Mouse (Mus musculus): ENCODE measurements around the gene Cyp2b19. TPM values are rescaled to one million over a fixed set of nuclear protein-coding genes. Genes with fewer than 3 reads are reported as not detected.

Cyp2b19 gene
- 0.07 TPM in 1 of 2 replicates, not detected in the other for polyA plus RNA-seq (2016; fragmentation: Nextera tagmentation; extraction: Ambion mirVana)

- WGBS, result 84% methylated on average over 2 of the region's 2 CpGs
- Histone ChIP-seq H3K4me1 (replicated peaks) (no peaks in the 10 kb centered on the region), H3K36me3 (no peaks in the 10 kb centered on the region), H3K4me3 (no peak within 1 kb of the TSS), H3K27ac (no peak within 1 kb of the TSS), H3K9me3 (peaks cover 27% of the 10 kb centered on the region; the same call in 1 of the 2 replicates), H3K27me3 (ENCODE audit: insufficient read depth, poor library complexity, severe bottlenecking) (no peaks in the 10 kb centered on the region)
- DNase-seq (ENCODE audit: low spot score), result no peak
These were observed at the start of gene Cyp2b19 for GRCm38 (mm10) chr7:26756842-26757241. Gene Cyp2b19, plus strand, starts transcription at chr7:26757142.

- H3K4me3 ChIP-seq, result no peak overlapping the region
- H3K9me3 ChIP-seq, result peaks cover 9% of the 10 kb centered on the region
- 90% methylated on average over 11 of the region's 11 CpGs for WGBS
- H3K4me1 ChIP-seq (replicated peaks), result no peaks in the 10 kb centered on the region
- DNase-seq (ENCODE audit: low spot score), result no peak
- no peak overlapping the region for H3K27ac ChIP-seq
- no peaks in the 10 kb centered on the region for H3K36me3 ChIP-seq
- no peaks in the 10 kb centered on the region for H3K27me3 ChIP-seq (ENCODE audit: insufficient read depth, poor library complexity, severe bottlenecking)
These were observed 45.9 kb upstream of the Cyp2b19 start for GRCm38 (mm10) chr7:26711061-26711460.

- no peaks in the 10 kb centered on the region for H3K4me1 ChIP-seq (replicated peaks)
- H3K36me3 ChIP-seq, result no peaks in the 10 kb centered on the region
- no peaks in the 10 kb centered on the region for H3K27me3 ChIP-seq (ENCODE audit: insufficient read depth, poor library complexity, severe bottlenecking)
- H3K27ac ChIP-seq, result no peak overlapping the region
- no peak for DNase-seq (ENCODE audit: low spot score)
- H3K9me3 ChIP-seq, result no peaks in the 10 kb centered on the region
- no peak overlapping the region for H3K4me3 ChIP-seq
These were observed 18.0 kb upstream of the Cyp2b19 start for GRCm38 (mm10) chr7:26738940-26739339.

GRCm38 (mm10) chr7:26743948-26744347 is 13.0 kb upstream of the Cyp2b19 start:
- Histone ChIP-seq H3K36me3 (no peaks in the 10 kb centered on the region), H3K27ac (no peak overlapping the region), H3K9me3 (no peaks in the 10 kb centered on the region), H3K27me3 (ENCODE audit: insufficient read depth, poor library complexity, severe bottlenecking) (no peaks in the 10 kb centered on the region), H3K4me1 (replicated peaks) (no peaks in the 10 kb centered on the region), H3K4me3 (no peak overlapping the region)
- DNase-seq (ENCODE audit: low spot score), result no peak
- 84% methylated on average over 4 of the region's 4 CpGs for WGBS

GRCm38 (mm10) chr7:26745486-26745885 is 11.5 kb upstream of the Cyp2b19 start:
- DNase-seq (ENCODE audit: low spot score), result no peak
- Histone ChIP-seq H3K27me3 (ENCODE audit: insufficient read depth, poor library complexity, severe bottlenecking) (no peaks in the 10 kb centered on the region), H3K36me3 (no peaks in the 10 kb centered on the region), H3K4me3 (no peak overlapping the region), H3K9me3 (no peaks in the 10 kb centered on the region), H3K27ac (no peak overlapping the region), H3K4me1 (replicated peaks) (no peaks in the 10 kb centered on the region)
- WGBS, result 71% methylated on average over 1 of the region's 1 CpGs

- no peaks in the 10 kb centered on the region for H3K36me3 ChIP-seq
- no peak for DNase-seq (ENCODE audit: low spot score)
- no peaks in the 10 kb centered on the region for H3K27me3 ChIP-seq (ENCODE audit: insufficient read depth, poor library complexity, severe bottlenecking)
- H3K4me1 ChIP-seq (replicated peaks), result no peaks in the 10 kb centered on the region
- H3K4me3 ChIP-seq, result no peak overlapping the region
- 48% methylated on average over 1 of the region's 1 CpGs for WGBS
- no peak overlapping the region for H3K27ac ChIP-seq
- H3K9me3 ChIP-seq, result peaks cover 3% of the 10 kb centered on the region; the same call in 1 of the 2 replicates
These were observed 10.1 kb downstream of the Cyp2b19 start for GRCm38 (mm10) chr7:26767084-26767483.

- H3K27ac ChIP-seq, result no peak overlapping the region
- no peaks in the 10 kb centered on the region for H3K4me1 ChIP-seq (replicated peaks)
- H3K4me3 ChIP-seq, result no peak overlapping the region
- H3K36me3 ChIP-seq, result no peaks in the 10 kb centered on the region
- peaks cover 3% of the 10 kb centered on the region; the same call in 1 of the 2 replicates for H3K9me3 ChIP-seq
- DNase-seq (ENCODE audit: low spot score), result no peak
- 79% methylated on average over 9 of the region's 9 CpGs for WGBS
- H3K27me3 ChIP-seq (ENCODE audit: insufficient read depth, poor library complexity, severe bottlenecking), result no peaks in the 10 kb centered on the region
These were observed 13.0 kb downstream of the Cyp2b19 start for GRCm38 (mm10) chr7:26769881-26770470.

- no peaks in the 10 kb centered on the region for H3K4me1 ChIP-seq (replicated peaks)
- WGBS, result 74% methylated on average over 3 of the region's 3 CpGs
- no peaks in the 10 kb centered on the region for H3K27me3 ChIP-seq (ENCODE audit: insufficient read depth, poor library complexity, severe bottlenecking)
- no peak overlapping the region for H3K27ac ChIP-seq
- H3K4me3 ChIP-seq, result no peak overlapping the region
- DNase-seq (ENCODE audit: low spot score), result no peak
- H3K9me3 ChIP-seq, result no peaks in the 10 kb centered on the region
- no peaks in the 10 kb centered on the region for H3K36me3 ChIP-seq
These were observed 16.1 kb downstream of the Cyp2b19 start for GRCm38 (mm10) chr7:26772866-26773586.

GRCm38 (mm10) chr7:26775866-26776265 is 18.9 kb downstream of the Cyp2b19 start:
- H3K27me3 ChIP-seq (ENCODE audit: insufficient read depth, poor library complexity, severe bottlenecking), result no peaks in the 10 kb centered on the region
- no peak overlapping the region for H3K4me3 ChIP-seq
- no peak for DNase-seq (ENCODE audit: low spot score)
- H3K27ac ChIP-seq, result no peak overlapping the region
- no peaks in the 10 kb centered on the region for H3K36me3 ChIP-seq
- peaks cover 5% of the 10 kb centered on the region for H3K4me1 ChIP-seq (replicated peaks)
- 15% methylated on average over 6 of the region's 6 CpGs for WGBS
- no peaks in the 10 kb centered on the region for H3K9me3 ChIP-seq

GRCm38 (mm10) chr7:26777806-26778205 is 20.9 kb downstream of the Cyp2b19 start:
- no peak overlapping the region for H3K4me3 ChIP-seq
- H3K27me3 ChIP-seq (ENCODE audit: insufficient read depth, poor library complexity, severe bottlenecking), result no peaks in the 10 kb centered on the region
- H3K4me1 ChIP-seq (replicated peaks), result peaks cover 8% of the 10 kb centered on the region
- DNase-seq (ENCODE audit: low spot score), result no peak
- WGBS, result 52% methylated on average over 2 of the region's 2 CpGs
- no peaks in the 10 kb centered on the region for H3K9me3 ChIP-seq
- no peaks in the 10 kb centered on the region for H3K36me3 ChIP-seq
- no peak overlapping the region for H3K27ac ChIP-seq

- Histone ChIP-seq H3K27me3 (ENCODE audit: insufficient read depth, poor library complexity, severe bottlenecking) (no peaks in the 10 kb centered on the region), H3K9me3 (no peaks in the 10 kb centered on the region), H3K4me1 (replicated peaks) (peaks cover 8% of the 10 kb centered on the region), H3K27ac (no peak overlapping the region), H3K4me3 (no peak overlapping the region), H3K36me3 (no peaks in the 10 kb centered on the region)
- DNase-seq (ENCODE audit: low spot score), result peak; percentile 69
- WGBS, result 39% methylated on average over 6 of the region's 6 CpGs
These were observed 21.5 kb downstream of the Cyp2b19 start for GRCm38 (mm10) chr7:26778474-26778873.

- WGBS, result 79% methylated on average over 5 of the region's 5 CpGs
- Histone ChIP-seq H3K36me3 (no peaks in the 10 kb centered on the region), H3K27me3 (ENCODE audit: insufficient read depth, poor library complexity, severe bottlenecking) (no peaks in the 10 kb centered on the region), H3K27ac (no peak overlapping the region), H3K4me1 (replicated peaks) (peaks cover 8% of the 10 kb centered on the region), H3K4me3 (no peak overlapping the region), H3K9me3 (no peaks in the 10 kb centered on the region)
- DNase-seq (ENCODE audit: low spot score), result no peak
These were observed 23.0 kb downstream of the Cyp2b19 start for GRCm38 (mm10) chr7:26779799-26780416.

GRCm38 (mm10) chr7:26780510-26780909 is 23.6 kb downstream of the Cyp2b19 start:
- H3K4me1 ChIP-seq (replicated peaks), result peaks cover 8% of the 10 kb centered on the region

More at GRCm38 (mm10) chr7:26780510-26780909, 23.6 kb downstream of the Cyp2b19 start:
- WGBS, result 3% methylated on average over 11 of the region's 11 CpGs
- Histone ChIP-seq H3K36me3 (no peaks in the 10 kb centered on the region), H3K27me3 (ENCODE audit: insufficient read depth, poor library complexity, severe bottlenecking) (no peaks in the 10 kb centered on the region), H3K4me3 (peak overlapping the region; percentile 26), H3K9me3 (no peaks in the 10 kb centered on the region), H3K27ac (no peak overlapping the region)
- peak; percentile 64 for DNase-seq (ENCODE audit: low spot score)

Data from hindbrain, embryonic 10.5 days (tissue).